Mouse (Mus musculus) left cerebral cortex, adult 8-10 months (tissue): ENCODE data around the gene Duoxa1. TPM values are rescaled to one million over a fixed set of nuclear protein-coding genes. Genes with fewer than 3 reads are reported as not detected.

Experiments
- DNase-seq, 2 experiments: peaks; one replicate each; pipeline ENCODE4 v3.0.0; 2022; ENCODE audit warnings: low spot score in 2 of 2
- total RNA-seq, 4 experiments: library from RNA; stranded (reverse); gene quantifications; 2 replicates each; pipeline ENCODE4 v1.2.4; 2022

The Duoxa1 gene
- total RNA-seq, 4 experiments from 2014 or later, result 0.55 TPM; not detected in 3

DNA sequence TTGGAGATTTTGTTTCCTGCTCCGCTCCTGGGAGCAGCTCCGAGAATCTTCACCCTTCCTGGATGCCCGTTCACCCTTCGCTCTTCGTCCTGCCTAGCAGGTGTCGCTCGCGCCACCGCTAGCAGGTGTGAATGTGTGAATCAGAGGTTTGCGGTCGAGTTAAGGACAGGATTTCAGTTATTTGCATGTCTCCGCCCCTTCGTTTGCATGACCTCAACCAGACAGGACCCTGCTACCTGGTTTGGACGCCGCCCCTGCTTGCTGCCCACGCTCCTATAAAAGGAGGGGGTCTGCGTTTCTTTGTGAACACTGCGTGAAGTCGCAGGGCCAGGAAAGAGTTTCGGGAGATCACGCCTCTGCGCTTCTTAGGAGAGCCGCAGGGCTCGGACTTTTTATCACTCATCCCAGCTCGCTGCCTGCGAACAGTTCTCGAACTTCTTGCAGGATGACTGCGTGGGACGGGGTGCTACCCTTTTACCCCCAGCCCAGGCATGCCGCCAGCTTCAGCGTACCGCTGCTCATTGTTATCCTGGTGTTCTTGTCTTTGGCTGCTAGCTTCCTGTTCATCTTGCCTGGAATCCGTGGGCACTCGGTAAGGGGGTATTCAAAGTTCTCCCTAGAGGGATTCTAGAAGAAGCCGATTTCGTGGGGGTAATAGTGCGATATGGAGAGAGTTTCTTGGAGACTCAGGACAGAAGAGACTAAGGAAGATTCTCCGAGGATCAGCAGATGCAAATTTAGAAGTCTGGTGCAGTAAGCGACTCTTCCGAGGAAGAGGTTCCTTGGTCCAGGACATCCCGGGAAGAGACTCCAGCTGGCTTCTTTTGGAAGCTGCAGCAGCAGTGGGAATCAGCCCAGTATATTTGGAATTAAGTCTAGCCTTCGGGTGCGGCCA lies 14.7 kb downstream of the Duoxa1 start, which contains the start of gene Duoxa2:
Gene Duoxa2, plus strand, starts transcription at position 305 of the 895 bp plus-strand sequence.
- DNase-seq, result no peak

DNA sequence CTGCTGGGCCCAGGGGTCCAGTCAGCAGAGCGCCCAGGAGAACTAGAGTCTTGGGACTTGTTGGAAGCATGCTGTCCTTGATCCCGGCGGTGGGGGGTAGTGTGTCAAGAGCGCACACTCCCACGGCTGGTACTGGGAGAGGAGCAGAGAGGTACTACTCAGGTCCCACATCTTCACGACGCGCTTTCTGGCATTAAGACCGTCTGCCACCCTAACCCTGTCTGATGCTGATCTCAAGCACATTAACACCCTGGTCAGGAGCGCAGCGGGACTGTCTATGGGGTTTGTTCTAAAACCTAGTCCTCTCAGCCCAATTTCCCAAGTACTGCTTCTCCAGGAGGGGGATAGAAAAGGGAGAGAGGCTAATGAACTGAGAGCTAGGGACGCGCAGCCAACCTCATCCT lies 15.4 kb downstream of the Duoxa1 start, which contains the start of gene Duox2:
Gene Duox2, minus strand, starts transcription at position 354 of the 404 bp plus-strand sequence.
- DNase-seq, result no peak

DNA sequence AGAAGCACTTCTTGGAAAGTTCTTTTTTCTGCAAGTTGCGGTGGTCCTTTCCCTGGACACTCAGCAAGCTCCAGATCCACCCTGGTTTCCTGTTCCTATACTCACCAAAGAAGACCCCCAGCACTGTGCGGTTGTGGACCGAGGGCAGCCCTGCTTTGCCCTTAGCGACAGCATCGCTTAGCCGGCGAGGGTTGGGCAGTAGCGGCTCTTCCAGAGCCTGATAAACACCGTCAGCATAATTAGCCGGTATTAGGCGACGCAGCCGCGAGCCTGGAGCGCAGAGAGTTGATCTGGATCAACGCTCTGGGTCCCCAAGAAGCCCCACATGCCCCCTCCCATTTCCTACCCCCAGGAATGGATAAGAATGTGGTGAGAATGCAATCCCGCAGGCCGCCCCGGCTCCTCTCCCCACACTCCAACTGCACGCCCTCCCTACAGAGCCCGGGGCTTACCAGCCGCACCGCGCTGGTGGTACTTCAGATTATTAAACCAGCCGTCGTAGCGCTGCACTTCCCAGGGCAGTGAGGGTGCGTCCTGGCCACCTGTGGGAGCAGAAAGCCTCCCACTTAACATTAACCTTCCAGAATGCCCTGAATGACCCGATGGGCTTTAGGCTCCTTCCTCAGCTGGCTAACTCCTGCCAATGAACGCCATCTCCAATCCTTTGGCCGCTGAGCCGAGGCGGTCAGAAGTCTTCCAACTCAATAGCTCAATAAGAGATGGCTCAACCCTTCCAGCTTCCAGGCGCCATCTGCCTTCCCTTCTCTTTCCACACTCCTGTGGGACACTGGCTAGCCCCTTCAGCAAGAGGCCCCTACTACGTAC lies 16.0 kb downstream of the Duoxa1 start:
- DNase-seq, result no peak

DNA sequence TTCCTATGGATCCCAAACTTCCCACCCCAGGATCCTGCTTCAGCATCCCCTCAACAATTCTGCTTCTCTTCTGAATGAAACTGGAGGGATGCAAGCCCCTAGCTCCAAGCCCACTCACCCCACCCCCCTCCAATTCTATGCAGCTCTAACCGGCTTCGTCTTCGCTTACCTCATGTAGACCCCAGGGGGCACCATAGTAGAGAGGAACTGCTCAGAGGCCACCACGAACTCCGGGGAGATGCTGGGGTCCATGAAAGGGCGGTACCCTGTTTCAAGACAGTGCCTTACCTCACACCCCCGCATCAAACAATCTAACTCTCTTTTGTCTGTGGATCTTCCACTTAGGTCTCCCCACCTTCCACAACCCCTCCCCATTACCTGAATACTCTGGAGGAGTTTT lies 18.6 kb downstream of the Duoxa1 start:
- DNase-seq, result no peak

DNA sequence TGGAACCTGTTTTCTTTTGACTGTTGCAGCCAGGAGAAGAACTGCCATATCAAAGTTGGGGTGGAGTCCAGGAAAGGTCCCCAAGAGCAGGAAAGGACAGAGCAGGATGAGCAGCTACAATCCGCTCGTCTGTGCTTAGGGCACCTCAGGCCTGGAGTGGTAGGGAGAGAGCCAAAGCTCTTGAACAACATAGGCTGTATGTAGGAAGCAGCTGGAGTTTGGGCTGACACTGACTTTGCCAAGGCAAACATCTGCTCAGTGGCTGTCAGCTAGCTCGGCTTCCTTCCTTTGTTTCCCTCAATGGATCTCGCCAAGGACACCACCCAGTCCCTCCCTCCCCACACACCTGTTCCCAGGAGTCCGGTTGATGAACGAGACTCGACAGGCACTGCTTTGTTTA lies 27.4 kb downstream of the Duoxa1 start:
- DNase-seq, result no peak

DNA sequence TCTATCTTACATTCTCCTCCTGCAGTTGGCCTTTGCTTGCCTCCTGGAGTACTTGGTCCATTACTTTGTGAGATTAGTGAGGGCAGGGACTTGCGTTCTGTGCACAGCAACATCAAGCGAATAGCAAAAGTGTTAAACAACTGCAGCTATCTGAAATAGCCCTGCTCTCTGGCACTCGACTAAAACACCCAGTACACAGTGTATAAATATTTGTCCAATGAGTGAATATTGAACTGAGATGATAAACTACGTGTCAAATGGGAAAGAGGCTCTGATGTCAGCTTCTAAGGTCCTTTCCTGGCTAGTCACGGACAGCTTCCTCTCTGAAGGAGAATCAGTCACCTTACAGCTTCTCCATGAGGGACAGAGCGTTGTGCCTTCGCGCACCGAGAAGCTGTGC lies 29.4 kb downstream of the Duoxa1 start:
- no peak for DNase-seq

DNA sequence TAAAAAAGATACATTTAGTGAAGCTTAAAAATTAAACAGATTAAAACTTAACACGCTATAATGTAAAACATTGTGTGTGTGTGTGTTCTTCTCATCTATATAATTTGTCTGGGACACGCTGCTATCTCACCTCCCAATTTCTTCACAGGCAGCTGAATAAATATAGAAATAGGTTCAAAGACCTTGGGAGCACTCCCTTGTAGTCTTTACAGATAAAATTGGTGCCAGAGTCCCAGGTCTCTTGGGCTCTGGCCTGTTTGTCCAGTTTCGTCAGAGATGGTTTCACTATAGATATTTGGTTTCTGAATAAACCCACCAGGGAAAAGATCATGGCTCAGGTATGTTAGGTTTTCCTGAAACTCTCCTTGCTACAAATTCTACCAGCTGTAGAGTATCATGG lies 34.8 kb downstream of the Duoxa1 start:
- DNase-seq, result no peak

DNA sequence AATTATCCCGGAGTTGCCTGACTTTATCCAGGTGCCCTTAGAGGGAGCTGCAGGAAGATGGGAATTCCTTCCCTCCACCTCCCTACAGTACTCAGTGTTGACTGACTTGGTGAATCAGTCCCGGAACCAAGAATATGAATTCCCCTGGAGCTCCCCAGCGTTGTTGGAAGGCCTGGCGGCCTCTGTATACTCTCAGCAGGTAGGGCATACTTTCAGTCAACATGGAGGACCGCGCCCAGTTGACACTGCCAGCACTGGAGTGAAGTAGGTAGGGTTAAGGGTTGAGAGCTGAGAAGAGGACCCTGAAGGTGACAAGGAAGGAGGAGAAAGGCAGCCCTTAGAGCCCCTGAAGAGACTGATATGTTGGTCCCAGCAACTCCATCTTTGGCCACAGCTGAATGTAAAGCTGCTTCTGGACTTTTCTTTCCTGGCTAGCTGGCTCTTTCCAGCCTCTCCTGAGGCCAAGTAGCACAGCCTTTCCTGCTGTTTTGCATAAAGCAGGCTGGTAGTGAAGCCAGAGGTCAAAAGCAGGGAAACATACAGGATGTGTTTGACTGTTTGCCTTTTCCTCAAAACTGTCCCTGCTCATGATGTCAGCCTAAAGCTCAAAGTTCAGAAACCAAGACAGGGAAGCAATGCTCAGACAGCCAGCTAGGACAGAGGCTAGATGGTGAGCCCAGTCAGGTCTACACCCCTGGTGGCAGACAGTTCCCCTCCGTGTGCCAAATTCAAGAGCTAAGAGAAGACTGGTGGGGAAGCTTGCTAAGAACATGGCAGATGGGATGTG lies 46.9 kb downstream of the Duoxa1 start:
- no peak for DNase-seq

DNA sequence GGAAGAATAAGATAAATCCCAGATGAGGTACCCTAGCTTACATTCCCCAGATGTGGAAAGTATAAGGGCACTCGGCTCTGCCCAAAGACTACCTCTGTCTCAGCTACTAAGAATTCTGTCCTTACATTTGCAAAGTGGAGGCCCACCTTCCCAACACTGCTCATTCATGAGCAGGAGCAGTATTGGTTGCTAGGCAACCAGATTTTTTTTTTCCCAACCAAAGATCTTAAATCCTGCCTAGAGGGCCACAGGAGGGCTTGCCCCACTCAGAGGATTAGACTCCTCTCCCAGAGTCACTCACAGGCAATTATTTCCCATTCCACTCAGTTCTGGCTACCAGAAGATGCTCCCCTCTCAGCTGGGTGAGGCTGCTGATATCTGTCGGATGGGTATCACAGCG lies 48.8 kb downstream of the Duoxa1 start:
- no peak for DNase-seq

DNA sequence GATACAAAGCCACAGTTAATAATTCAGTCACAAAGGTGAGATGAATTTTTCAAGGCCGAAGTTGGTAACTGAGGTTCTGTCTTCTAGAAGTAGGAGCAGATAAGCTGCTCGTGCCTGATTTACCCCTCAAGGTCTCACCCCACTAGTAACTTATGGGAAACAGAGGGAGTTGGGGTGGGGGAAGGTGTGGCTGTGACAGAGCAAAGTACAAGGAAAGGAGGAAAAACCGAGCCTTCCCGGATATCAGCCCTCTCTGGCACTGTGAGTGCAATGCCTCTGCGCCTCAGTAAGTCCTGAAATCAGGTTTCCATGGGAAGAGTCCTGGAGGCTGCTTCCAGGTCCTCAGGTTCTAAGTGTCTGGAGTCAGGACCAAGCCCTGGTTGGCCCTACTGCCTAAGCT lies 52.8 kb downstream of the Duoxa1 start:
- no peak for DNase-seq

DNA sequence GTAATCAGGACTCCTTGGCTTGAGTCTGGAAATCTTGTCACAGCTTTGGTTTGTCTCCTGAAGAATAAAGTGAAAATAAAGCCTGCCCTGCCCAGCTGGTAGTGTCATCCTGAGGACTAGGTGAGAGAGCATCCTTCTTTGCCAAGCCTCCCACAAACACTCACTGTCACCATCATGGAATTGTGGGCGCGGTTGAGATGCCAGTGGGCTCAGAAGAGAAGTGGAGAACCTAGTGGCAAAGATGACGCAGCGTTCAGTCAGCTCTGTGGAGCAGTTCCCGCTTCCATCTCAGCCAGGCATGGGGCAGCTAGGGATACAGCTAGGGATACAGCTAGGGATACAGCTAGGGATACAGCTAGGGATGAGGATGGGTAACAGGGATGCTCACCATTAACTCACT lies 57.5 kb downstream of the Duoxa1 start:
- peak in 1 of 2 experiments; percentile 61 for DNase-seq

Other genes with a start within 250 kb of the Duoxa1 start
- gene Spg11, start 195.3 kb downstream of the Duoxa1 start, total RNA-seq, result 10 to 100 TPM; 16.3 to 16.7 (median 16.5) TPM
- gene B2m, start 166.0 kb downstream of the Duoxa1 start, total RNA-seq, result 100 to 1,000 TPM; 110 to 317 (median 183) TPM
- gene Trim69, start 153.0 kb downstream of the Duoxa1 start, total RNA-seq, result not detected
- under 1 TPM in 1 of 4 experiments, not detected in 3; 0.16 TPM for gene Patl2, start 127.5 kb downstream of the Duoxa1 start, total RNA-seq
- gene Terb2, start 127.5 kb downstream of the Duoxa1 start, total RNA-seq, result not detected
- gene Sord, start 79.0 kb downstream of the Duoxa1 start, total RNA-seq, result 10 to 100 TPM; 23.7 to 26.5 (median 24.5) TPM
- gene Duox2, start 15.3 kb downstream of the Duoxa1 start, total RNA-seq, result under 1 TPM in 1 of 4 experiments, not detected in 3; 0.09 TPM
- not detected for gene Duoxa2, start 14.8 kb downstream of the Duoxa1 start, total RNA-seq
- gene Duox1, start 1.9 kb upstream of the Duoxa1 start, total RNA-seq, result under 1 TPM in 1 of 4 experiments, not detected in 3; 0.07 TPM
- 10 to 100 TPM; 60.1 to 71.6 (median 71.0) TPM for gene Shf, start 55.4 kb upstream of the Duoxa1 start, total RNA-seq
- under 1 TPM in 3 of 4 experiments, not detected in 1; 0.25 to 0.54 (median 0.30) TPM for gene Slc28a2, start 112.7 kb upstream of the Duoxa1 start, total RNA-seq
- not detected for gene Gm14085, start 171.2 kb upstream of the Duoxa1 start, total RNA-seq